Mouse (Mus musculus): ENCODE results near the gene 6030408B16Rik.

DNA sequence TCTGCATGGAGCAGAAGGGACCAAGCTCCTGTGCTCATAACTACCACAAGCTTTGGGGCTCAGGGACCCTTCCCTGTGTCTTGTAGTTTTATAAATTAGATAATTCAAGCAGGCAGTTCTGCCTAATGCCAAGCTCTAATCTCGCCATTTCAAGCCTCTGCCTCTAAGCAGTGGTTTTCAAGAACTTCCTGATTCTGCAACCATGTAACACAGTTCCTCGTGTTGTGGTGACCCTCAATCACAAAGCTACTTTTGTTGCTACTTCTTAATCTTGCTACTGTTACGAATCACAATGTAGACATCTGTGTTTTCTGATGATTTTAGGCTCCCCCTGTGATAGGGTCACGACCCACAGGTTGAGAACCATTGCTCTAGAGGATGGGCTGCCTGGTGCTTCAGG lies 40.6 kb downstream of the 6030408B16Rik start:
- TF ChIP-seq CTCF (conservative IDR thresholded peaks at IDR 0.05; ENCODE audit: low read length) (no peak), NANOG (IDR thresholded peaks at IDR 0.05; ENCODE audit: borderline replicate concordance, low read length) (no peak), POU5F1 (IDR thresholded peaks at IDR 0.05; ENCODE audit: borderline replicate concordance, low read length) (no peak)

Measured in E14TG2a.4 (cell line).